Mouse (Mus musculus) intestine, embryonic 14.5 days (tissue): Measurements from ENCODE around the gene Lhx6. TPM values are rescaled to one million over a fixed set of nuclear protein-coding genes. Genes with fewer than 3 reads are reported as not detected.
"Not testable (repeated sequence)": the region's sequence is repeated elsewhere in the genome, so short reads cannot be mapped to it uniquely, and the experiment has no call there.

Experiments used
- ATAC-seq: fragments of 200-750 bp; cut with Nextera tagmentation; replicated peaks from 2 replicates; pipeline ENCODE4 v1.8.0; 2017; ENCODE audit warnings: low read depth, moderate number of reproducible peaks, moderate TSS enrichment, moderate library complexity; ENCODE audit not compliant: low FRiP score, low TSS enrichment
- DNase-seq: peaks from one replicate; pipeline ENCODE4 v3.0.0-alpha.2; 2018; ENCODE audit warnings: low spot score
- H3K27ac ChIP-seq: fragments of 300-500 bp; sonication (generic); 2 replicates; pipeline ENCODE4 v1.5.1; 2014; ENCODE audit warnings: low read depth, mild to moderate bottlenecking, control low read depth
- H3K27me3 ChIP-seq: fragments of 300-500 bp; sonication (generic); replicated peaks from 2 replicates; pipeline ENCODE4 v1.6.1; 2014; ENCODE audit warnings: low read length, control low read depth; ENCODE audit not compliant: control insufficient read depth, insufficient read depth
- H3K36me3 ChIP-seq: fragments of 300-500 bp; sonication (generic); 2 replicates; pipeline ENCODE4 v1.6.1; 2014; ENCODE audit warnings: low read length, control low read depth; ENCODE audit not compliant: control insufficient read depth, insufficient read depth
- H3K4me1 ChIP-seq: fragments of 300-500 bp; sonication (generic); replicated peaks from 2 replicates; pipeline ENCODE4 v1.6.1; 2014; ENCODE audit warnings: low read length, control low read depth, mixed read lengths; ENCODE audit not compliant: control insufficient read depth, insufficient read depth
- H3K4me2 ChIP-seq: fragments of 300-500 bp; sonication (generic); 2 replicates; pipeline ENCODE4 v1.6.1; 2014; ENCODE audit warnings: low read length
- H3K4me3 ChIP-seq: fragments of 300-500 bp; sonication (generic); 2 replicates; pipeline ENCODE4 v1.5.1; 2014; ENCODE audit warnings: low read depth, low read length, control low read depth, mixed read lengths
- H3K9ac ChIP-seq: fragments of 300-500 bp; sonication (generic); 2 replicates; pipeline ENCODE4 v1.6.1; 2014; ENCODE audit warnings: mild to moderate bottlenecking, low read length
- H3K9me3 ChIP-seq: fragments of 300-500 bp; sonication (generic); 2 replicates; pipeline ENCODE4 v1.6.1; 2016; ENCODE audit warnings: low read length, control low read depth; ENCODE audit not compliant: control insufficient read depth
- WGBS: fragments of 180-500 bp; shearing (Covaris S2); extraction: QIAGEN DNeasy Blood & Tissue Kit; methylation state at CpG from one replicate; pipeline ENCODE4 v1.1.7; 2014; 5-methylcytosine and 5-hydroxymethylcytosine counted together
- polyA plus RNA-seq: library from polyadenylated mRNA; unstranded; fragments of >200 nt; fragmentation: Nextera tagmentation; extraction: Ambion mirVana; gene quantifications from 2 replicates; pipeline ENCODE4 v1.2.1, GENCODE M21; 2014

Gene Lhx6
- polyA plus RNA-seq: 1.5 and 2.0 TPM in 2 replicates

DNA sequence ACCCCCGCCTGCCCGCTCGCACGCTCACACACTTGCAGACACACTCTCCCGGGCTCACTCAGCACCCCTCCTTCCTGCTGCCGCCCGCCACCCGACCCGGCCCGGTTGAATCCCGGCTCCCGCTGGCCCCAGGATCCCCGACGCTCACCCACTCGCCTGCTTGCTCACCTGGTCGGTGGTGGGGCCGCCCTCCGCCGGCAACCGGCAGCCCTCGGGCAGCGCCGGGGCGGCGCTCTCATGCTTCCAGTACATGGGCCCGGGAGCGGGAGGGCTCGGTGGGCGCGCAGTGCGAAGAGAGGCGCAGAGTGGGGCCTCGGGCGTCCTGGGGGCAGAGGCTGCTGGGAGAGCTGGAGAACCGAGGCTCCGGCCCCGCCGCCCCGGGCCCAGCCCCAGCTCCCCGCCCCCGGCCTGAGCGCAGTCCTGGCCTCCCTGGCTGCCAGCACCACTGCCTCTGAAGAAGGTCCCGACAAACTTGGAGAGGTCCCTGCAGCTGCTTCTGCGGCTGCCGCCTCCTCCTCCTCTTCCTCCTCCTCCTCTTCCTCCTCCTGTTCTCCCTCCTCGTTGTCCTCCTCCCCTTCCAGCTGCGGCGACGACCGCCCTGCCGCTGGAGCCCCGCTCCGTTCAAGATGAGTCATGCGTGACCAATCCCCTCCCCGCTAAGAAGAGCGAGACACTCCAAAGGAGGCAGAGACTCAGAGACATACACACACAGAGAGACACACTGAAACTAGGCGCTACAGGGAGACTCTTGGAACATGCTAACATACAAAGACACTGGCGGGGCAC is at the start of gene Lhx6:
TSS of gene Lhx6 (minus strand) at position 453 of the 786 bp plus-strand sequence.
- ATAC-seq (no peak), DNase-seq (peak; percentile 63)
- Histone ChIP-seq H3K4me3 (peak within 1 kb of the TSS; percentile 32), H3K4me1 (peaks cover 6% of the 10 kb centered on the region), H3K36me3 (no peaks in the 10 kb centered on the region), H3K9me3 (no peaks in the 10 kb centered on the region), H3K27ac (no peak within 1 kb of the TSS), H3K4me2 (peak within 1 kb of the TSS; percentile 56), H3K27me3 (peaks cover 99% of the 10 kb centered on the region), H3K9ac (no peak within 1 kb of the TSS)
- WGBS: 1% methylated on average over 50 of the region's 58 CpGs

DNA sequence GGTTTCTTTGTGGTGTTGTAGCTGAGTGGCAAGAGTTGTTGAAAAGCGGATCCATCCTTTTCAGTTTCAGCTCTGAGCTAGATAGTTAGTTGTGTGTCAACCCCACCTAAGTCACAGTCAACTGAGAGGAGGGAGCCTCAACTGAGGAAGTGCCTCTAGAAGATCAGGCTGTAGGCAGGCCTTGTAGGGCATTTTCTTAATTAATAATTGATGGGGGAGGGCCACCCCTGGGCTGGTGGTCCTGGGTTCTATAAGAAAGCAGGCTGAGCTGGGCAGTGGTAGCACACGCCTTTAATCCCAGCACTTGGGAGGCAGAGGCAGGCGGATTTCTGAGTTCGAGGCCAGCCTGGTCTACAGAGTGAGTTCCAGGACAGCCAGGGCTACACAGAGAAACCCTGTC is 47.2 kb upstream of the Lhx6 start:
- H3K4me1 ChIP-seq, H3K9ac ChIP-seq, H3K27ac ChIP-seq, ATAC-seq, H3K9me3 ChIP-seq, H3K27me3 ChIP-seq, DNase-seq, H3K4me2 ChIP-seq, H3K4me3 ChIP-seq: not testable (repeated sequence)
- WGBS: 91% methylated on average over 3 of the region's 4 CpGs
- H3K36me3 ChIP-seq: peaks cover 29% of the 10 kb centered on the region

DNA sequence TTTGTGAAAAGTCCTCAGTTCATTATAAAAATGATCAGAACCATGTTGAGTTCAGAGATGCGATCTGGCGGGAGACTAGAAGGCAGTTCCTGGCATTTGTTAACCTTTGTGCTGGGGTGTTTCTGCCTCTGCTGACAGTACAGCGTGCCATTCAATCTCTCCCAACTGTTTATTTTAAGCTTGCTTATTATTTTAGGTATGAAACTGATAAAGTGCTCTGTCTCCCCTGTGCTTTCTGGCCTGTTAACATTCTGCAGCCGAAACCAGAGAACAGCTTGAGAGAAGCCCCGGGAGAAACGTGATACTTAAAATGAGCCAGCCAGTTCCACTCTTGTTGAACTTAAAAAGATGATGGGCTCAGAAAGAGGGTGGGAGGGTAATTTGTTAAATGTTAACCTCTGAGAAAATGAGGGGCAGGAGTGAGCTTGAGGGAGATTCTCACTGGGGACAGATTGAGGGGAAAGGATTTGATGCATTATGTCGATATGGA is 43.7 kb upstream of the Lhx6 start:
- no peak for ATAC-seq
- 46% methylated on average over 7 of the region's 7 CpGs for WGBS
- H3K9me3 ChIP-seq: no peaks in the 10 kb centered on the region

DNA sequence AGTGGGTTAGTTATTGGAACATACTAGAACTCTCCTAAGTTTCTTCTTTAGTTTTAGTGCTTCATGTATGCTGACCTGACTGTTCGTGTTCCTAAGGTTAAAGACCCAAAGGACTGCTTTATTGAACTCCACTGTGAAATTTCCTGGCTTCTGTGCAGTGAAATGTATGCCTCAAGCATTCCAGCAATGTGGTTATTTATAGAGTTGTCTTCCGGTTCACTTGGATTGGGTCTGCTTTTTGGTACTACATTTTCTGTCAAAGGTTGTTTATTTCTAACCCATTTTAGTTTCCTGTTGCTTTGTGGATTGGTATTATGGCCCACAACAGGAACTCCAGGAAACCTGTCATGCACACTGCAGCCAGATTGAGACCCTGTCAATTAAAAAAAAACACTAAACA is 33.9 kb upstream of the Lhx6 start:
- Histone ChIP-seq H3K27ac (no peak overlapping the region; the same call in 1 of the 2 replicates), H3K4me3 (no peak overlapping the region), H3K9ac (no peak overlapping the region), H3K4me2 (no peak overlapping the region), H3K36me3 (peaks cover 26% of the 10 kb centered on the region), H3K4me1 (peaks cover 6% of the 10 kb centered on the region; the same call in 1 of the 2 replicates), H3K27me3 (no peaks in the 10 kb centered on the region), H3K9me3 (no peaks in the 10 kb centered on the region)
- WGBS: 38% methylated on average over 2 of the region's 2 CpGs
- ATAC-seq: no peak
- no peak for DNase-seq

More for the DNA sequence above, 43.7 kb upstream of the Lhx6 start:
- no peak for DNase-seq
- no peak overlapping the region for H3K9ac ChIP-seq
- H3K27ac ChIP-seq: no peak overlapping the region
- no peak overlapping the region for H3K4me2 ChIP-seq
- peaks cover 4% of the 10 kb centered on the region; the same call in 1 of the 2 replicates for H3K4me1 ChIP-seq
- peaks cover 15% of the 10 kb centered on the region for H3K36me3 ChIP-seq
- no peaks in the 10 kb centered on the region for H3K27me3 ChIP-seq
- no peak overlapping the region for H3K4me3 ChIP-seq

DNA sequence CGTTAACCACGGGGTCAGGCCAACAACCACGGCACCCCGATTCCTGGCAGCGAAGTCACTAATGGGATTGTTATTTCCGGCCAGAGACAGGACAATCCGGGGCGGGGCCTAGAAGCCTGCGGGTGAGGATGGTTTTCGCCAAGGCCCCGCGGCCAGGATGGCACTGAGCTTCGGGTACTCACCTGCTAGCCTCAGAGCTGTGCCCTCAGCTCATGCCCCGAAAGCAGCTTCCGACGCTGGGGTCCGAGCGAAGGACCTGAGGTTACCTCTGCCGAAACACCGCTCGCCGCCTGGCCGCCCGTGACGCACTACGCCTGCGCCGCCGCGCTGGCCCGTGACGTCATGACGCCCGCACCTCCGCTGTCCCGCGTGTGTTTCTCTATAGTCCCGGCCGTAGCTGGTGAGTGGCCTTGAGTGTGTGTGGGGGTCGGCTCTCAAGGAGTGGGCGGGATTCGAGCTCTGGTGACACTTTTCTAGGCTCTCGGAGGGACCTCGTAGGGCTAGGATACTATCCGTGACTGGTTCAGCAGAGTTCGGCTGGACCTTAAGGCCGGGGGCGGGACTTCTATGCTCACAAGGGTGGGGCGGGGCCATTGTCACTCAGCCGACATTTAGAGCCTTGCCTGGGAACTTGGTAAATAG is 31.2 kb upstream of the Lhx6 start, which contains the start of the genes Mrrf and Rbm18:
TSS of gene Mrrf (plus strand) at position 90 of the 642 bp plus-strand sequence.
TSS of gene Rbm18 (minus strand) at position 474 of the 642 bp plus-strand sequence.
- Histone ChIP-seq H3K4me3 (peak within 1 kb of the TSS; percentile 67), H3K27ac (peak within 1 kb of the TSS; percentile 80), H3K27me3 (no peaks in the 10 kb centered on the region), H3K4me1 (peaks cover 6% of the 10 kb centered on the region; the same call in 1 of the 2 replicates), H3K9me3 (no peaks in the 10 kb centered on the region), H3K4me2 (peak within 1 kb of the TSS; percentile 64), H3K36me3 (peaks cover 32% of the 10 kb centered on the region), H3K9ac (peak within 1 kb of the TSS; percentile 69)
- peak; percentile 97 for DNase-seq
- peak; percentile 98 for ATAC-seq
- under 1% methylated on average over 50 of the region's 50 CpGs for WGBS

DNA sequence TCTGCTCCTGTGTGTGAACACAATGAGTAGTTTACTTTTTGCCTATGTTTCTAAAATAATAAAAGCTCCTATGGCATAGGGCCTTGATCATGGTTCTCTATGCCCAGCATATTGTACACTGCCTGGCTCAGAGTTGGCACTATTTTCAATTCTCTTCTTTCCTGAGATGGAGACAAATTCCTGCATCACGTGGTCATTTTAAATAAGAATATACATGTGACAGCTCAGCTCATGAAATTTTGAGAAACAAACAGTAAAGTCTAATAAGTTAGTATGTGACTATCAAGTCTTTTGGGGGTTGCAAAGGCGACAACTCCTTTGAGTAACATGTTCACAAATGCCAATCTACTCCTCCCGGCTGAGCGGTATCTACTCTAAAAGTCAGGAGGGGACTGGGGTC is 30.7 kb upstream of the Lhx6 start:
- WGBS: under 1% methylated on average over 4 of the region's 4 CpGs

DNA sequence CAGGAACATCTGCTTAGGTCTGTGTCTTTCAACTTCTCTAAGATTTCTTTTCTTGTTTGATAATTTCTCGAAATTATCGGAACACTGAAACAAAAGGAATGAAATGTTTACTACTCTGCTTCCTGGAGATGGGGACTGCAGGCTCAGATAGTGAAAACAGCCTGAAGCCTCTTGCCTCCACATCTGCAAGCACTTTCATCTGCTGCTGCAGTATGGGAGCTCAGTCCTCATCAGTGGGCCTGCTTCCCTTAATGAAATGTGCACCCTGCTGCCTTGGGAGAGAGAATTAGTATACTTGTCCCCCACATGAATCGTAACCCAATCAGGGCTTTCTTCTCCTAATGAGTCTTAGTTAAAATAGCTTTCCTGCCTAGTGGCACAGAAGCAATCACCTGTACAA is 23.8 kb upstream of the Lhx6 start:
- Histone ChIP-seq H3K36me3 (peaks cover 80% of the 10 kb centered on the region), H3K4me3 (no peak overlapping the region), H3K27ac (no peak overlapping the region), H3K9ac (no peak overlapping the region), H3K4me1 (no peaks in the 10 kb centered on the region), H3K9me3 (no peaks in the 10 kb centered on the region), H3K4me2 (no peak overlapping the region), H3K27me3 (no peaks in the 10 kb centered on the region)
- DNase-seq (no peak), ATAC-seq (no peak)
- 85% methylated on average over 3 of the region's 3 CpGs for WGBS

More for the DNA sequence above, 30.7 kb upstream of the Lhx6 start:
- H3K4me3 ChIP-seq: peak overlapping the region; percentile 67
- no peak for ATAC-seq
- H3K4me1 ChIP-seq: peaks cover 6% of the 10 kb centered on the region; the same call in 1 of the 2 replicates
- DNase-seq: no peak
- peaks cover 37% of the 10 kb centered on the region for H3K36me3 ChIP-seq
- H3K9ac ChIP-seq: peak overlapping the region; percentile 69
- no peaks in the 10 kb centered on the region for H3K27me3 ChIP-seq
- H3K27ac ChIP-seq: peak overlapping the region; percentile 80; the same call in 1 of the 2 replicates
- H3K9me3 ChIP-seq: no peaks in the 10 kb centered on the region
- peak overlapping the region; percentile 64 for H3K4me2 ChIP-seq

DNA sequence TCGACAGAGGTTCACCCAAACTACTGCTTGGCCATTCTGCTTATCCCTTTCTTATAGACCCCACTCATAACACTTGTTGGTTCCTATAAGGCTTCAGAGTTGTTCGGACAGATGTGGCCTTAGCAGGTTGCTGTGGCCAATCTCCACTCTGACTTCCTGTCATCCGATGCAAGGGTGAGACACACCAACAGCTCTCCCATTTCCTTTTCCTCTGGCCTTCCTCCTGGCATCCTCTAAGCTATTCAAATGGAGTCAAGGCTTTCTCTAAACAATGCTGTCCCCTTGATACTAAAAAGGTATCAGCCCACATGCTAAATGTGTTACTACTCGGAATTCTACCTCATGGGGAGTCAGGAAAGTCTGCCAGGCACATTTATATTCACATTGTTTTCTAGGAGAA is 22.8 kb upstream of the Lhx6 start:
- ATAC-seq: no peak
- Histone ChIP-seq H3K4me3 (no peak overlapping the region), H3K4me1 (no peaks in the 10 kb centered on the region), H3K9ac (no peak overlapping the region), H3K9me3 (no peaks in the 10 kb centered on the region), H3K27ac (no peak overlapping the region), H3K4me2 (no peak overlapping the region), H3K27me3 (no peaks in the 10 kb centered on the region), H3K36me3 (peaks cover 79% of the 10 kb centered on the region)
- DNase-seq: no peak
- WGBS: 72% methylated on average over 4 of the region's 4 CpGs
